Mouse (Mus musculus): Measurements from ENCODE around the gene Kcng3.

Gene Kcng3

DNA sequence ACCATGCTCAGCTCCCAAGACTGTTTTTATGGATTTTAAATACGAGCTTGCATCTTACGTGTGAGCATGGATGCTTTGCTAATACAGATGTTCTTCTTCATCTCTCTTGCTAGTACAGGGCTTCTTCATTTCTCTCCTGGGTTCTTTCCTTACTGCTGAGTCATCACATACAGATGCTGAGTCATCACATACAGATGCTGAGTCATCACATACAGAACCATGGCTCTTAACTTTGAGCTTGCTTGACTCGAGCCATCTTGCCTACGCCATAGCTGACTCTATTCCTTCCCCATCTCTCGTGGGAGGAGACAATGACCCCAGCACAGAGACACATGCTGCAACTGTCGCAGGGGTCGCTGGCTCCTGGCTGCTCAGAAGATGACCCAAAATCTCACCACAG lies 76.7 kb downstream of the Kcng3 start:
- no peak for DNase-seq

GRCm38 (mm10) chr17:83548501-83549233 lies 83.0 kb downstream of the Kcng3 start:
- peak; percentile 36 to 47 for DNase-seq

GRCm38 (mm10) chr17:83547145-83547544 lies 84.5 kb downstream of the Kcng3 start:
- DNase-seq = no peak

DNA sequence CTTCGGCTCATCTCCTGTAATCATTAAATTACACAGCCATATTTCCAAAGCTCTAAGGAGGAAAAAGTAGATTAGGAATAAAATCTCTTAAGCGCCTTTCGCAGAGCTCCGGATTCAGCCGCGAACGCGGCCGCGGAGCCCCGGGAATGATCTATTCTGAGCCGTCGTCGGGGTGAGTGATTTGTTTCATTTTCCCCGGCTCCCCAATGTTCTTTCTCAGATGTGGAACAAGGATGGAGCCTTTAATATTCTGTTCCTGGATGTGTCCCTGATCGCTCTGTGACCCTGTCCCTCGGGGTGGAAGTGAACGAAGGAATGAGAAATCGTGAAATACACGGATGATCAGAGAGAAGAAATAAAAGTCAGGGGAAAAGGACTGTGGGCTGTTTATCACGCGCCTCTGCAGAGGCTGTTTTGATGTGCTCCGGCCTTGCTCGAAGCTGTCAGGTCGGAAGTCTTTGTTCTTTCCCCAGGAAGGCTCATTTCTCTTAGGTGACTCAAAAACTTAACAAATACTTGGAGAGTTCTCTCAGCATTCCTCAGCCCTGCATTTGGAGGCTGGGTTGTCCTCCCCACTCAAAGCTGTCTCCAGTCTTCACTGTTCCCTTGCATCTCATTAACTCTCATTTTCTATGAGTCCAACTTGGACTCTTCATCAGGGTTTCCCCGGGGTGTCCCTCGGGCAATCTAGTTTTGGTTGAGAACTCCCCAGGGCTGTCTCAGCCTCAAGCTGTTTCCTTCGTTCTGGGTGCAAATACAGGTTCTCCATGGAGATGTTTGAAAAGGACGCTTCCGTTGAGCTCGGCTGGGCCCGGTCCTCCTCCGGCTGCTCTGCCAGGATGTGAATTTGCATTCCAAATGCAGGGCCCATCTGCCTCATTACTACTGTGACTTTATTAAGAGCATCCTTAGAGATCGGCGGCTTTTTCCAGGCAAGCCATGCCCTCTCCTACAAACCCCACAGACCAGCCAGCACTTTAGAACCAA lies 85.6 kb downstream of the Kcng3 start:
- DNase-seq = no peak

DNA sequence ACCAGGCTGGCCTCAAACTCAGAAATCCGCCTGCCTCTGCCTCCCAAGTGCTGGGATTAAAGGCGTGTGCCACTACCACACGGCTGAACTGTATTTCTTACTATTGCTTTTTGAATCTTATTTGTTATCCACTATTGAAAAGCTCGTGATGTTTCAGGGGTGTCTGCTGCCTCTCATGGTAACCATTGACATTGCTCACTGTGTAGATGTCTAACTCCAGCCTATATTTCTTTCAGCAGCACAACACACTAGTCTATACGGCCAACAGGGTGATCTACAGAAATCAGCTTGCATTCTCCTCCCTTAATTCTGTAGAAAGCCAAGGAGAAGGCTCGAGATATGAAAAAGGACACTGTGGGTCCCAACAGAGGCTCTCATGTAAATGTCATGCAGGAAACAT lies 86.4 kb downstream of the Kcng3 start:
- no peak for DNase-seq

GRCm38 (mm10) chr17:83542424-83542823 lies 89.3 kb downstream of the Kcng3 start:
- no peak for DNase-seq

GRCm38 (mm10) chr17:83539262-83540037 lies 92.2 kb downstream of the Kcng3 start:
- DNase-seq = no peak

DNA sequence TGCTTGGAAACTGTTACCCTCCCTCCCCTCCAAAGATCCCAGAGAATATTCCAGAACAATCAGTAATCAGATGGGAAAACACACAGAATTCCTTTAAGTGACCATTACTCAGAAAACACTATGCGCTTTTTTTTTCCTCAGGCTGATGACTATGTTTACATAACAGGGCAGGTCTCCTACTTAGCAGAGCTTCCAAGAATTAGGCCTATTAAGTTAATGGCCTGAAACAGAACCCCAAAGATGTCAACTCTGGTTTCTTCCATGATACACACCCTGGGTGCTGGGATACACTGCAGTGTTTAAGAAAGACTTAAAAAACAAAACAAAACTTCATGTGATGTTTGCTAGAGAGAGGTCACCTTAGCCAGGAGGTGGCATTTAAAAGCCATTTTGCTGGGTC lies 93.0 kb downstream of the Kcng3 start:
- DNase-seq = no peak

DNA sequence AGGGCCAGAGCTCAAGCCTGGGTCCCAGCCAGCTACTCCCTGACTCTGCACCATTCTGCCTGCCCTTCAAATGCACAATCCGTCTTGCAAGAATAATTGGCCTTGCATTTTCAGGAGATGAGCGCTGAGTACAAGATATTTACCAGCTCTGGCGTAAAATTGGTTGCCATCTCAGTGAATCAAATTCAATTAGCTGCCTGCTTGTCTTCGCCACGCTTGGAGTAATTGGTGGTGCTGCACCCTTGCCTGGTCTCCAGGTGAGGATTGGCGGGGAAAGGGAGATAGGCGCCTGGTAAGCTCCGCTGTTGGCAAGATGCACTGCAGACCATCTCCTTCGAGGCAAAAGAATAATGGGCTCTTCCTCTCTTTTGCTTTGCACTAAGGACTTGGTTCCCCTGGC lies 93.6 kb downstream of the Kcng3 start:
- DNase-seq = no peak

Measured in cerebellum, postnatal 36 days (tissue).